In genomic region chr7:116039196-116039537, GRCm38 (mm10) we compare ENCODE assay signal across 8 mouse cellular contexts. TPM values are rescaled to one million over a fixed set of nuclear protein-coding genes. Genes with fewer than 3 reads are reported as not detected.
A peak's percentile ranks its signal among the peaks of the same experiment; 100 is the strongest.
DNase-seq lines count a peak whose midpoint lies in the region; ATAC-seq and TF ChIP-seq lines count a peak whose summit lies in the region.

Gene 1110004F10Rik, plus strand, starts transcription at chr7:116039397.

- DNase-seq in spleen, postnatal 4 days (ENCODE audit: low spot score in 2 of 2) = peak; percentile 12 to 59
- DNase-seq in spleen, postnatal 14 days (ENCODE audit: low spot score in 2 of 2) = no peak
- DNase-seq in brain, embryonic 14.5 days (ENCODE audit: low read depth) = peak; percentile 54
- DNase-seq in gastrocnemius, postnatal 4 days (ENCODE audit: low spot score in 2 of 2) = peak in 1 of 2 experiments; percentile 17
- peak; percentile 13 for DNase-seq in liver, postnatal 0 days
- peak; percentile 24 for DNase-seq in stomach, postnatal 0 days (ENCODE audit: low spot score)
- no peak for DNase-seq in right cerebral cortex, postnatal 25 days

- peaks cover 34% of the 10 kb centered on the region for H3K27me3 ChIP-seq in intestine, embryonic 15.5 days (replicated peaks)
- H3K27me3 ChIP-seq in liver, postnatal 0 days (ENCODE audit: insufficient read depth, low read length) = peaks cover 68% of the 10 kb centered on the region
- H3K27me3 ChIP-seq in stomach, postnatal 0 days (ENCODE audit: control insufficient read depth, insufficient read depth, low read length) = no peaks in the 10 kb centered on the region; the same call in 1 of the 2 replicates

- peaks cover 15% of the 10 kb centered on the region for H3K4me1 ChIP-seq in intestine, embryonic 15.5 days (replicated peaks)
- peaks cover 21% of the 10 kb centered on the region for H3K4me1 ChIP-seq in liver, postnatal 0 days (ENCODE audit: insufficient read depth)
- peaks cover 7% of the 10 kb centered on the region for H3K4me1 ChIP-seq in stomach, postnatal 0 days (replicated peaks; ENCODE audit: control insufficient read depth, insufficient read depth)

- no peak for TF ChIP-seq EP300 in liver, postnatal 0 days (IDR thresholded peaks at IDR 0.05; ENCODE audit: low read depth)
- no peak for TF ChIP-seq EP300 in stomach, postnatal 0 days (optimal IDR thresholded peaks at IDR 0.05)

- peak within 1 kb of the TSS; percentile 96 for H3K4me2 ChIP-seq in intestine, embryonic 15.5 days (replicated peaks)
- H3K4me2 ChIP-seq in liver, postnatal 0 days (ENCODE audit: low read depth, low read length) = peak within 1 kb of the TSS; percentile 73
- H3K4me2 ChIP-seq in stomach, postnatal 0 days (replicated peaks; ENCODE audit: low read depth) = peak within 1 kb of the TSS; percentile 93

- H3K4me3 ChIP-seq in intestine, embryonic 15.5 days (replicated peaks) = peak within 1 kb of the TSS; percentile 47
- H3K4me3 ChIP-seq in liver, postnatal 0 days (ENCODE audit: low read depth, low read length) = peak within 1 kb of the TSS; percentile 41
- peak within 1 kb of the TSS; percentile 50 for H3K4me3 ChIP-seq in stomach, postnatal 0 days (ENCODE audit: low read depth, low read length)

- no peak for TF ChIP-seq POLR2A in brain, embryonic 14.5 days (IDR thresholded peaks at IDR 0.05; ENCODE audit: borderline replicate concordance, extremely low read depth, insufficient read depth, insufficient read length, poor library complexity, severe bottlenecking)

- H3K27ac ChIP-seq in intestine, embryonic 15.5 days = no peak within 1 kb of the TSS
- H3K27ac ChIP-seq in liver, postnatal 0 days (ENCODE audit: low read depth) = no peak within 1 kb of the TSS
- H3K27ac ChIP-seq in stomach, postnatal 0 days (replicated peaks) = peak within 1 kb of the TSS; percentile 53

- H3K36me3 ChIP-seq in intestine, embryonic 15.5 days = no peaks in the 10 kb centered on the region
- no peaks in the 10 kb centered on the region for H3K36me3 ChIP-seq in liver, postnatal 0 days (replicated peaks; ENCODE audit: insufficient read depth, low read length)
- H3K36me3 ChIP-seq in stomach, postnatal 0 days (ENCODE audit: control insufficient read depth, insufficient read depth, low read length) = no peaks in the 10 kb centered on the region

- 0 out of 2 replicates have a peak, but pooled peaks have one; percentile 4 for ATAC-seq in intestine, embryonic 15.5 days
- no peak for ATAC-seq in liver, postnatal 0 days
- no peak for ATAC-seq in stomach, postnatal 0 days (ENCODE audit: low FRiP score, low TSS enrichment)

- H3K9me3 ChIP-seq in intestine, embryonic 15.5 days = no peaks in the 10 kb centered on the region
- no peaks in the 10 kb centered on the region for H3K9me3 ChIP-seq in liver, postnatal 0 days (ENCODE audit: low read length)
- no peaks in the 10 kb centered on the region for H3K9me3 ChIP-seq in stomach, postnatal 0 days (ENCODE audit: control insufficient read depth, low read length)

- under 1% methylated on average over 11 of the region's 11 CpGs for WGBS in intestine, embryonic 15.5 days
- 2% methylated on average over 11 of the region's 11 CpGs for WGBS in liver, postnatal 0 days (ENCODE audit: insufficient replicate concordance)
- WGBS in stomach, postnatal 0 days = 2% methylated on average over 11 of the region's 11 CpGs

- TF ChIP-seq CTCF in brain, embryonic 14.5 days (IDR thresholded peaks at IDR 0.05; ENCODE audit: borderline replicate concordance, extremely low read depth, insufficient read depth, insufficient read length) = no peak
- no peak for TF ChIP-seq CTCF in liver, postnatal 0 days (IDR thresholded peaks at IDR 0.05; ENCODE audit: low read depth)
- TF ChIP-seq CTCF in stomach, postnatal 0 days (IDR thresholded peaks at IDR 0.05; ENCODE audit: low read depth) = no peak

- peak within 1 kb of the TSS; percentile 47 for H3K9ac ChIP-seq in intestine, embryonic 15.5 days
- 0 out of 2 replicates have a peak within 1 kb of the TSS, but pooled peaks have one; percentile 1 for H3K9ac ChIP-seq in liver, postnatal 0 days (replicated peaks)
- peak within 1 kb of the TSS; percentile 41 for H3K9ac ChIP-seq in stomach, postnatal 0 days (ENCODE audit: low read length)

RNA-seq across cellular contexts. Expression of gene 1110004F10Rik, which starts in this region (rescaled TPM):
- 197 and 225 TPM in 2 replicates for polyA plus RNA-seq in brain, embryonic 14.5 days (2012; rRNA removed)
- 10 to 100 TPM; 78.9 to 83.6 TPM for total RNA-seq in gastrocnemius, postnatal 4 days (2021)
- 207 and 217 TPM in 2 replicates for polyA plus RNA-seq in intestine, embryonic 15.5 days (2015; fragmentation: Nextera tagmentation; extraction: Ambion mirVana)
- 89.4 and 93.1 TPM in 2 replicates for polyA plus RNA-seq in liver, postnatal 0 days (2015; fragmentation: Nextera tagmentation; extraction: Ambion mirVana)
- polyA plus RNA-seq in stomach, postnatal 0 days (2015; fragmentation: Nextera tagmentation; extraction: Ambion mirVana) = 159 TPM in 2 replicates

Comparison
In these comparisons a context has a peak if more than half of its experiments do, and no peak if none do; other contexts are left out.
1. DNase-seq: peak in spleen, postnatal 4 days (2 of 2), brain, embryonic 14.5 days (single experiment), liver, postnatal 0 days (single experiment) and stomach, postnatal 0 days (single experiment); none in spleen, postnatal 14 days (0 of 2) and right cerebral cortex, postnatal 25 days (single experiment).
2. Peak in every context shown above with its lines, with median percentiles within 50 percentile points of each other: H3K4me2 ChIP-seq, H3K4me3 ChIP-seq and H3K9ac ChIP-seq.